Mouse (Mus musculus) stomach, embryonic 16.5 days (tissue): ENCODE measurements around the gene Rnf220. TPM values are rescaled to one million over a fixed set of nuclear protein-coding genes. Genes with fewer than 3 reads are reported as not detected.

Experiments
- ATAC-seq: fragments of 200-750 bp; cut with Nextera tagmentation; 2 replicates; pipeline ENCODE4 v1.8.0; 2017; ENCODE audit warnings: moderate number of reproducible peaks, moderate TSS enrichment; ENCODE audit not compliant: insufficient read depth, low FRiP score
- H3K27ac ChIP-seq: fragments of 300-500 bp; sonication (generic); 2 replicates; pipeline ENCODE4 v1.5.1; 2014; ENCODE audit warnings: low read length
- H3K27me3 ChIP-seq: fragments of 300-500 bp; sonication (generic); 2 replicates; pipeline ENCODE4 v1.6.1; 2014; ENCODE audit warnings: low read length, control low read depth, mixed read lengths; ENCODE audit not compliant: control insufficient read depth, insufficient read depth
- H3K36me3 ChIP-seq: fragments of 300-500 bp; sonication (generic); 2 replicates; pipeline ENCODE4 v1.6.1; 2014; ENCODE audit warnings: low read length; ENCODE audit not compliant: control insufficient read depth, insufficient read depth
- H3K4me1 ChIP-seq: fragments of 300-500 bp; sonication (generic); 2 replicates; pipeline ENCODE4 v1.6.1; 2014; ENCODE audit warnings: low read length, control low read depth, mixed read lengths; ENCODE audit not compliant: control insufficient read depth, insufficient read depth
- H3K4me2 ChIP-seq: fragments of 300-500 bp; sonication (generic); 2 replicates; pipeline ENCODE4 v1.6.1; 2014; ENCODE audit warnings: low read depth, low read length, mixed read lengths
- H3K4me3 ChIP-seq: fragments of 300-500 bp; sonication (generic); replicated peaks from 2 replicates; pipeline ENCODE4 v1.5.1; 2014; ENCODE audit warnings: mild to moderate bottlenecking, low read length
- H3K9ac ChIP-seq: fragments of 300-500 bp; sonication (generic); 2 replicates; pipeline ENCODE4 v1.6.1; 2014; ENCODE audit warnings: low read length
- H3K9me3 ChIP-seq: fragments of 300-500 bp; sonication (generic); replicated peaks from 2 replicates; pipeline ENCODE4 v1.6.1; 2016; ENCODE audit warnings: low read length, control low read depth; ENCODE audit not compliant: control insufficient read depth
- WGBS: fragments of 180-500 bp; shearing (Covaris S2); extraction: QIAGEN DNeasy Blood & Tissue Kit; methylation state at CpG from one replicate; pipeline ENCODE4 v1.1.7; 2014; 5-methylcytosine and 5-hydroxymethylcytosine counted together
- polyA plus RNA-seq: library from polyadenylated mRNA; unstranded; fragments of >200 nt; fragmentation: Nextera tagmentation; extraction: Ambion mirVana; gene quantifications from 2 replicates; pipeline ENCODE4 v1.2.1, GENCODE M21; 2015

The Rnf220 gene
- polyA plus RNA-seq, 1 experiment from 2014 or later: 46.5 TPM

DNA sequence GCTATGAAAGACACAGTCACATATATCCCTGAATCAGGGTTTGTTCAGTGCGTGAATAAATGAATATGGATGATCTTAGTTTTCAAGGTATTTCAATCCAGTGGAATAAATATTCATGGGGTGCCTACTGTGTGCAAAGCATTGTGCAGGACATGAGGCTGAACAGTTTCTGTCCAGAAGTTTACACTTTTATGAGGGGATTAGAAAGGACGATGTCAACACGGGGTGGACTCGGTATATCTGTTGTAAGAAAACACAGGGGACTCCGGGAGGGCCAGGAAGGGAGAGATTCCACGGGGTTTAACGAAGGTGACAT lies 135.3 kb downstream of the Rnf220 start:
- WGBS: 46% methylated on average over 7 of the region's 7 CpGs
- Histone ChIP-seq H3K27me3 (no peaks in the 10 kb centered on the region), H3K9me3 (no peaks in the 10 kb centered on the region), H3K4me3 (no peak overlapping the region), H3K36me3 (no peaks in the 10 kb centered on the region), H3K4me2 (no peak overlapping the region), H3K9ac (no peak overlapping the region), H3K4me1 (peaks cover 12% of the 10 kb centered on the region; the same call in 1 of the 2 replicates), H3K27ac (no peak overlapping the region)
- ATAC-seq: no peak

DNA sequence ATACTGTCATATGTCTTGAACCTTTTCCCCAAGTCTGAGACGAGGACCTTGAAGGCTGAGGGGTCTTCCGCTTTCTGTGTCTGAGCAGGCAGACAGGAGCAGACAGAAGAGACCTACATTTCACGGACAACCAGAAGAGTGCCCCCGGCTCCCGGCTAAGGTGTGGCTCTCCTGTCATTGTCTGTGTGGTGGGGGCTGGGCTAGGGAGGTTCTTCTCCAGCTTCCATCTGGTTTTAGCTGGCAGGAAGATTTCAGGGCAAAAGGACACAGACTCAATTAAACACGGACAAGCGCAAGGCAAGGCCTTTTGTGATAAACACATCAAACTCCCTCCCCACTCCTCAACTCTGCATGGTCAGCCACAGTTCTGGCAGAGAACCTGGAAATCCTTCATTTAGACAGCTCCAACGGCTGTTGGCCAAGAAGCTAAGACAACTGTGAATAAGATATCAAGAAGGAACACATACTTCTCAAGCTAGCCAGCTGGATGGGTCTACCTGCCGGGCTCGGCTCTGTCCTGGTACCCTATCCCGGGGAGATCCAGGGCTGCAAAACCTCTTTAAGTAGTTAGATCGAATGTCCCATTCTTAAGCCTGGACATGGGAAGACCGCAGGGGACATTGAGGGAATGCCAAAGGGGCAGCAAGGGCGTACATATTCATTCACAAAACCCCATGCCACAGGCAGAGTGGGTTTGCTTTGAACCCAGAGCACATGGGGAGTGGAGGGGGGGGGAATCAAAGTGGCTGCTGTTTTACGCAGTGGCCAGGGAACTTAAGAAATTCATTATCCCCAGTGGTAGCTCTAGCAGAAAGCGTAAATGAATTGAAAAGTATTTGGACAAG lies 135.9 kb downstream of the Rnf220 start:
- Histone ChIP-seq H3K9me3 (no peaks in the 10 kb centered on the region), H3K36me3 (no peaks in the 10 kb centered on the region), H3K27ac (no peak overlapping the region), H3K9ac (no peak overlapping the region), H3K4me3 (no peak overlapping the region), H3K4me1 (peaks cover 12% of the 10 kb centered on the region; the same call in 1 of the 2 replicates), H3K27me3 (no peaks in the 10 kb centered on the region), H3K4me2 (no peak overlapping the region)
- peak; percentile 53; the same call in 1 of the 2 replicates for ATAC-seq
- 46% methylated on average over 16 of the region's 16 CpGs for WGBS

DNA sequence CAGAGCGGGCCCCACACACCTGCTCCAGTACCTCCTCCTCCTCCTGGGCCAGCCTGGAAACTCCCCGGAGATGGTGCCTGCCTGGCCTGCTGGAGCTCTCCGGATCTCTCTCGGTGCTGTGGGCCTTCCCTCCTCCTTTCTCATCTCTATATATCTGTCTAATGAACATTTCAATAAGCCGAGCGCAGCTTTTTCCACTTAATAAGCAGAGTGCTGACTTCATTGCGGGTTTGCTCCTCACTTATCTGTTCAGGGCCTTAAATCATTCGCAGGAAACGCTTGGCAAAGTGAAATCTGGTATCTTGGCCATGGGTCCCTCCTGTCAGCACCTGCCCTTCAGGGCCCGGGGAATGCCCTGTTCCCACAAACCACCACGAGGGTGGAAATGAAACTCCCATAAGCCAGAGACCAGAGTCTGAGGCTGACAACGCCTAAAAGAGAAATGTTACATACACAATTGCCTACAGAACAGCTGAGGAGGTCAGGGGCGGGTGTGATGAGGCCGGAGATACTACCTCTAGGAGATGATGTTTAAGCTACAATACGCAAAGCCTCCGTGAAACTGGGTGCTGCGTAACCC lies 137.0 kb downstream of the Rnf220 start:
- H3K4me1 ChIP-seq: peaks cover 12% of the 10 kb centered on the region; the same call in 1 of the 2 replicates
- H3K4me3 ChIP-seq: no peak overlapping the region
- ATAC-seq: no peak
- WGBS: 64% methylated on average over 17 of the region's 17 CpGs
- no peak overlapping the region for H3K9ac ChIP-seq
- H3K4me2 ChIP-seq: no peak overlapping the region
- no peaks in the 10 kb centered on the region for H3K9me3 ChIP-seq
- H3K36me3 ChIP-seq: no peaks in the 10 kb centered on the region
- H3K27me3 ChIP-seq: no peaks in the 10 kb centered on the region
- no peak overlapping the region for H3K27ac ChIP-seq

DNA sequence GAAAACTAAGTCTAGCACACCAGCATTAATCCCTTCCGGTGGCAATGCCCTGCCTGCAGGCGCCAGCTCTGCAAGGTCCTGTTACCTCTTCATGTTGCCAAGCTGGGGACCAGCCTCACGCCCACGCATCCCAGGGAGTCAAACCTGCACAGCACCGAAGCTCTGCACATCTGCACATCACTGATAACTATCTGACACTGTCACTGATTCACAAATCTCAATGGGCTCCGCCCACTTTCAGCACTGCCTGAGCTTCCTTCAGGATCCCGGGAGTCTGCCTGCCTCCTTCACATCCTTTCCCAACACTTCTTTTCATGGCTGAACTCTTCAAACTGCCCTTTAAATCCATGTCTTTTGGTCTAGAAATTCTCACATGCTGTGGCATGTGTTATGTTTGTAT lies 138.9 kb downstream of the Rnf220 start:
- 66% methylated on average over 7 of the region's 7 CpGs for WGBS
- ATAC-seq: no peak
- Histone ChIP-seq H3K4me2 (no peak overlapping the region), H3K9ac (no peak overlapping the region), H3K36me3 (no peaks in the 10 kb centered on the region), H3K4me1 (peaks cover 12% of the 10 kb centered on the region; the same call in 1 of the 2 replicates), H3K9me3 (no peaks in the 10 kb centered on the region), H3K27ac (no peak overlapping the region), H3K27me3 (no peaks in the 10 kb centered on the region), H3K4me3 (no peak overlapping the region)

DNA sequence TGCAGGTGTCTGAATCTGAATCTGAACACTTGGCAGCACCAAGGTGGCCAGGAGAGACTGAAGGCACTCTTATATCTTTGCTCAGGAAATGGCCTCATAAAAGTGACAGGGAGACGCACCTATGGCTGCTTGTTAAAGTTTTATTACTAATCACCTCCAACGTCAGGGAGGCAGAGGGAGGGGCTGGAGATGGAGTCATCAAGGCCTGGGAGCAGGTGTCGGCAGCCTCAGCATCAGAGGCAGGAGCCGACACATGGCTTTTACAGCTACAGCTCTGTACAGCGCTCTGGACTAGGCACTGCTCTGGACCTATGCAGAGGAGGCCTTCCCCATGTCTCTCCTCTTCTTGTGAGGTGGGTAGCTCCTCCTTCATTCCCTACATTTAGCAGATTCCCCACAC lies 139.7 kb downstream of the Rnf220 start:
- H3K4me2 ChIP-seq: no peak overlapping the region
- no peak for ATAC-seq
- no peaks in the 10 kb centered on the region for H3K27me3 ChIP-seq
- H3K27ac ChIP-seq: no peak overlapping the region
- H3K36me3 ChIP-seq: no peaks in the 10 kb centered on the region
- H3K4me3 ChIP-seq: no peak overlapping the region
- no peak overlapping the region for H3K9ac ChIP-seq
- 74% methylated on average over 5 of the region's 5 CpGs for WGBS
- H3K4me1 ChIP-seq: peaks cover 12% of the 10 kb centered on the region; the same call in 1 of the 2 replicates
- no peaks in the 10 kb centered on the region for H3K9me3 ChIP-seq

DNA sequence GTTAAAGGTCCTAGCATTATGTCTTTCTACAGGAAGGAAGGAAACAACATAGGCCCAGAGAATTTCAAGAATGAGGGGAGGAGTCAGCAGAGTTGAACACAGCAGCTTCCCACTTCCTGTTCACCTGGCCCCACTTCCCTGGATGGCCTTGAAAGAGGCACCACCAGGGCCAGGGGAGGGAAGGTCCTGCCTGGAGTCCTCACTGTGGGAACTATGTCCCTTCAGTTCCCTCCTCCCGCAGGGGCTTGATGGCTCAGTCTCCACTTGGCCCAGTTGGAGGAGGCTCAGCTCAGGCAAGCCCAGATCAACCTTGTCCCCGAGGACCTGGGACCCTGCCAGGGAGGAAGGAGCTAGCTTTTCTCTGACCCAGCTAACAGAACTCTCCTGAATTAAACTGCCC lies 140.6 kb downstream of the Rnf220 start:
- H3K27ac ChIP-seq: peak overlapping the region; percentile 54; the same call in 1 of the 2 replicates
- no peak for ATAC-seq

DNA sequence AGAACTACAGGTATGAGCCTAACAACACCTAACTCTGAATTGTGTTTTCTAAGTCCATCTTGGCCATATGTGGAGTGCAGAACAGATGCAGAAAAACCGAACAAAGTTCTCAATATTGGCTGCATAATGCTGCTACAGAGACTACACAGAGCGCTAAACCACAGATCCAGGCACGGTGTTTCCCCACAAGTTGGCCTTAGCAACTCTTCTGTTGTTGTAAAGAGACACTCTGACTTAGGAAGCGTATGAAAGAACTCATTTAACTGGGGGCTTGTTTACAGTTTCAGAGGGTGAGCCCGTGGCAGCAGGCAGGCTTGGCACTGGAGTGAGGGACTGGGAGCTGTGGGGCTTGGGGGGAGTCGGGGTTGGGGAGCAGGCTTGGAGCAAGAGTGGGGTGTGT lies 142.2 kb downstream of the Rnf220 start:
- no peaks in the 10 kb centered on the region for H3K36me3 ChIP-seq
- no peak for ATAC-seq
- H3K9me3 ChIP-seq: no peaks in the 10 kb centered on the region
- WGBS: 71% methylated on average over 6 of the region's 6 CpGs
- no peak overlapping the region for H3K9ac ChIP-seq
- no peaks in the 10 kb centered on the region for H3K4me1 ChIP-seq
- H3K4me3 ChIP-seq: no peak overlapping the region
- no peaks in the 10 kb centered on the region for H3K27me3 ChIP-seq
- H3K4me2 ChIP-seq: no peak overlapping the region
- H3K27ac ChIP-seq: no peak overlapping the region

More for the DNA sequence above, 140.6 kb downstream of the Rnf220 start:
- H3K36me3 ChIP-seq: no peaks in the 10 kb centered on the region
- H3K9ac ChIP-seq: no peak overlapping the region
- WGBS: 42% methylated on average over 2 of the region's 2 CpGs
- H3K4me3 ChIP-seq: no peak overlapping the region
- H3K9me3 ChIP-seq: no peaks in the 10 kb centered on the region
- peaks cover 7% of the 10 kb centered on the region; the same call in 1 of the 2 replicates for H3K4me1 ChIP-seq
- H3K27me3 ChIP-seq: no peaks in the 10 kb centered on the region
- H3K4me2 ChIP-seq: no peak overlapping the region

DNA sequence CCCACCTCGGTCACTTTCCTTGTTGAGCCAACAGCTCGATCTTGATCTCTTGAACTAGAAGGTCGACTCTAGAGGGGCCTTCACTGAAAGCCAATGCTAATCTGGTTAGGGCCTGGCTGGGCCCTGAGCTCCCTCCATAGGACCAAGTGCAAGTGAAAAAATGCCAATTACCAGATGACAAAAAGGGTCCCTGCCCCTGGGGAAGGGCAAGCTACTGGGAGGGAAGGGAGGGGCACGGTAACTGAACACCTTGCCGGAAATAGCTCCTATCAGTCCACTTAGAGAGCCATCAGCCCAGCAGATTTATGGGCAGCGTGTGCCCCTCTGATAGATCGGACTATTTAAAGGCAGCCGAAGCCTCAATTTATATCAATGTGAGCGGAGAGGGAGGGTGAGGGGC lies 143.9 kb downstream of the Rnf220 start:
- Histone ChIP-seq H3K4me2 (no peak overlapping the region), H3K4me1 (no peaks in the 10 kb centered on the region), H3K4me3 (no peak overlapping the region), H3K27ac (no peak overlapping the region), H3K36me3 (no peaks in the 10 kb centered on the region), H3K9ac (no peak overlapping the region), H3K27me3 (no peaks in the 10 kb centered on the region), H3K9me3 (no peaks in the 10 kb centered on the region)
- ATAC-seq: no peak
- WGBS: 57% methylated on average over 9 of the region's 9 CpGs

DNA sequence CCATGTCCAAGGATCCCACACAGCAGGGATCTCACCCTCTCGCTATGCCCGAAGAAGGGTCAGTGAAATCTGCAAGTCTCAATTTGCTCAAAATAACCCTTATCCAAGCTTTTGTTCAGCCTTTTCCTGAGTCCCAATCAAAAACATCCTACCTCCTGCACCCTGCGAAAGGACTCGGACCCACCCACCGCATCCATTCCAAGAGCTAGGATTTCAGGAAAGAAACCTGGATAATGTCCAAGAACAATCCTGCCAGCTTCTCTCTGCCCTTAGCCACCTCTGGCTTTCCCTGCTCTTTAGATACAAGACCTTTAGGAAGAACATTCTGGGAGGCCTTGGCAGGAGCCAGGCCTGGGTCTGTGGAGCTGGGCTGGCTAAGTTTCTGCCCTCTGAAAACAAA lies 144.8 kb downstream of the Rnf220 start:
- H3K27me3 ChIP-seq: no peaks in the 10 kb centered on the region
- WGBS: 77% methylated on average over 5 of the region's 5 CpGs
- no peak for ATAC-seq

More for the DNA sequence above, 144.8 kb downstream of the Rnf220 start:
- no peak overlapping the region for H3K9ac ChIP-seq
- no peaks in the 10 kb centered on the region for H3K9me3 ChIP-seq
- H3K4me3 ChIP-seq: no peak overlapping the region
- H3K4me1 ChIP-seq: no peaks in the 10 kb centered on the region
- H3K27ac ChIP-seq: 0 out of 2 replicates have a peak overlapping the region, but pooled peaks have one; percentile 17
- no peak overlapping the region for H3K4me2 ChIP-seq
- H3K36me3 ChIP-seq: no peaks in the 10 kb centered on the region
